Mouse (Mus musculus) hindbrain, embryonic 15.5 days (tissue): Measurements from ENCODE around the gene Epb41l2. TPM values are rescaled to one million over a fixed set of nuclear protein-coding genes. Genes with fewer than 3 reads are reported as not detected.

ENCODE experiments used
- ATAC-seq: fragments of 200-750 bp; cut with Nextera tagmentation; 2 replicates; pipeline ENCODE4 v1.8.0; 2017; ENCODE audit warnings: low read depth, moderate number of reproducible peaks, moderate TSS enrichment; ENCODE audit not compliant: low FRiP score
- H3K27ac ChIP-seq: fragments of 300-500 bp; sonication (generic); replicated peaks from 2 replicates; pipeline ENCODE4 v1.5.1; 2015; ENCODE audit warnings: mild to moderate bottlenecking, inconsistent platforms
- H3K27me3 ChIP-seq: fragments of 300-500 bp; sonication (generic); 2 replicates; pipeline ENCODE4 v1.6.1; 2015; ENCODE audit warnings: control low read depth, inconsistent platforms
- H3K36me3 ChIP-seq: fragments of 300-500 bp; sonication (generic); 2 replicates; pipeline ENCODE4 v1.6.1; 2015; ENCODE audit warnings: control low read depth, inconsistent platforms
- H3K4me1 ChIP-seq: fragments of 300-500 bp; sonication (generic); replicated peaks from 2 replicates; pipeline ENCODE4 v1.6.1; 2015; ENCODE audit warnings: control low read depth, inconsistent platforms
- H3K4me2 ChIP-seq: fragments of 300-500 bp; sonication (generic); 2 replicates; pipeline ENCODE4 v1.6.1; 2015; ENCODE audit warnings: moderate library complexity, mild to moderate bottlenecking, inconsistent platforms
- H3K4me3 ChIP-seq: fragments of 300-500 bp; sonication (generic); 2 replicates; pipeline ENCODE4 v1.5.1; 2015; ENCODE audit warnings: mild to moderate bottlenecking, inconsistent platforms
- H3K9ac ChIP-seq: fragments of 300-500 bp; sonication (generic); 2 replicates; pipeline ENCODE4 v1.6.1; 2015; ENCODE audit warnings: inconsistent platforms
- H3K9me3 ChIP-seq: fragments of 300-500 bp; sonication (generic); 2 replicates; pipeline ENCODE4 v1.6.1; 2016; ENCODE audit warnings: control low read depth, inconsistent platforms
- WGBS: fragments of 180-500 bp; shearing (Covaris S2); methylation state at CpG from one replicate; pipeline ENCODE4 v1.1.7; 2015; 5-methylcytosine and 5-hydroxymethylcytosine counted together
- polyA plus RNA-seq: library from polyadenylated mRNA; unstranded; fragments of >200 nt; fragmentation: Nextera tagmentation; extraction: Ambion mirVana; gene quantifications from 2 replicates; pipeline ENCODE4 v1.2.1, GENCODE M21; 2015

Gene Epb41l2
- polyA plus RNA-seq, 1 experiment from 2014 or later, result 30.5 TPM

- WGBS, result 90% methylated on average over 7 of the region's 7 CpGs
- Histone ChIP-seq H3K27ac (no peak overlapping the region), H3K9me3 (no peaks in the 10 kb centered on the region), H3K27me3 (no peaks in the 10 kb centered on the region), H3K4me3 (no peak overlapping the region), H3K9ac (no peak overlapping the region), H3K4me2 (no peak overlapping the region), H3K4me1 (no peaks in the 10 kb centered on the region), H3K36me3 (no peaks in the 10 kb centered on the region)
- no peak for ATAC-seq
Measured at GRCm38 (mm10) chr10:25392786-25393185, 33.2 kb downstream of the Epb41l2 start.

- no peak overlapping the region for H3K27ac ChIP-seq
- no peaks in the 10 kb centered on the region for H3K9me3 ChIP-seq
- H3K27me3 ChIP-seq, result no peaks in the 10 kb centered on the region
- H3K9ac ChIP-seq, result no peak overlapping the region
- no peak overlapping the region for H3K4me2 ChIP-seq
- H3K4me1 ChIP-seq, result no peaks in the 10 kb centered on the region
- H3K4me3 ChIP-seq, result no peak overlapping the region
- ATAC-seq, result no peak
- 97% methylated on average over 1 of the region's 1 CpGs for WGBS
- no peaks in the 10 kb centered on the region for H3K36me3 ChIP-seq
Measured at GRCm38 (mm10) chr10:25393721-25394120, 34.1 kb downstream of the Epb41l2 start.

DNA sequence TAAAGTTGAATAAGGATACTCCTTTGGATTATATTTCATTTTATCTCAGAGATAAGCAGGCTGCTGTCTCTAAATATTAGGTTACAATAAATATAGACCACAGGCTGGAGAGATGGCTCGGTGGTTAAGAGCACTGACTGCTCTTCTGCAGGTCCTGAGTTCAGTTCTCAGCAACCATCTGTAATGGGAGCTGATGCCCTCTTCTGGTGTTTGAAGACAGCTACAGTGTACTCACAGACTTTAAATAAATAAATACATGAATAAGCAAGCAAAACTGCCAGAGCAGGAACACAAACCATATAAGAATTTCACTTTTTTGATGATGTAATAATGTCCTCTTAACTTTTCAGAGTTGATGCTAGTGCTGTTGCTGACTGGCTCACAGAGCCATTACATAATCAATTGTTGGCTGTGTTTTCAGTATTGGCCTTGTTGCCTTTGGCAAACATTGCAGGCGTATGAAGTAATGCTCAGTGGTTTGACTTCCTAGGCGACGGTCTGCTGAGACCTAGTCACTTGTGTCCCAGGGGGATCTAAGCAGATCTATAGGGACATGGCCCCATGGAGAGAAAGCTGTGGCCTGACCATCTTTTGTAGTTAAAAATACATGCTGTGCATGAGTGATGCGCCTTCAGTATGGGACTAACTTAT is 35.8 kb downstream of the Epb41l2 start:
- Histone ChIP-seq H3K4me1 (peaks cover 6% of the 10 kb centered on the region; the same call in 1 of the 2 replicates), H3K27me3 (no peaks in the 10 kb centered on the region), H3K4me2 (no peak overlapping the region), H3K27ac (no peak overlapping the region), H3K36me3 (no peaks in the 10 kb centered on the region), H3K4me3 (no peak overlapping the region), H3K9ac (no peak overlapping the region), H3K9me3 (no peaks in the 10 kb centered on the region)
- 73% methylated on average over 5 of the region's 5 CpGs for WGBS
- no peak for ATAC-seq

DNA sequence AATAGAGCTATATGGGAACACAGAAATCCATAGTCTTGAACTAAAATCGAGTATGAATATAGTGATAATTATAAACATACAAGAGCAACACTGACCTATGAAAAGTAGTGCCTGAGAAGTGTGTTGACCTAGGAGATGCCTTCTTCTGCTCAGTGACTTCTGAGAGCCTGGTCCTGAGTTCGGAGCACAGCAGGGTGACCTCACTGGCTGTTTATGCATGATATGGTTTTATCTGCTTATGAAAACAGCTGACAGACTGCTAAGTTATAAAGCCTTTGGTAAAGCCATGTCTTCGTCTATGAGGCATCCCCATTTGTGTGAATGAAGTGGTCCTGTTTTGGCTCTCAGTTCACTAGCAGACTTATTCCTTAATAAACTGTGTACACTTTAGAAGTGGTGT is 37.3 kb downstream of the Epb41l2 start:
- 89% methylated on average over 3 of the region's 3 CpGs for WGBS
- Histone ChIP-seq H3K4me2 (no peak overlapping the region), H3K9ac (no peak overlapping the region), H3K9me3 (no peaks in the 10 kb centered on the region), H3K27ac (no peak overlapping the region), H3K4me3 (no peak overlapping the region), H3K36me3 (no peaks in the 10 kb centered on the region), H3K27me3 (no peaks in the 10 kb centered on the region), H3K4me1 (peaks cover 6% of the 10 kb centered on the region; the same call in 1 of the 2 replicates)
- no peak for ATAC-seq

GRCm38 (mm10) chr10:25397767-25398690 is 38.4 kb downstream of the Epb41l2 start:
- H3K9ac ChIP-seq, result no peak overlapping the region
- no peak overlapping the region for H3K27ac ChIP-seq
- H3K4me1 ChIP-seq, result peaks cover 6% of the 10 kb centered on the region; the same call in 1 of the 2 replicates
- ATAC-seq, result no peak
- no peak overlapping the region for H3K4me2 ChIP-seq
- H3K4me3 ChIP-seq, result no peak overlapping the region
- H3K9me3 ChIP-seq, result no peaks in the 10 kb centered on the region
- WGBS, result 61% methylated on average over 14 of the region's 14 CpGs
- no peaks in the 10 kb centered on the region for H3K27me3 ChIP-seq
- H3K36me3 ChIP-seq, result no peaks in the 10 kb centered on the region

DNA sequence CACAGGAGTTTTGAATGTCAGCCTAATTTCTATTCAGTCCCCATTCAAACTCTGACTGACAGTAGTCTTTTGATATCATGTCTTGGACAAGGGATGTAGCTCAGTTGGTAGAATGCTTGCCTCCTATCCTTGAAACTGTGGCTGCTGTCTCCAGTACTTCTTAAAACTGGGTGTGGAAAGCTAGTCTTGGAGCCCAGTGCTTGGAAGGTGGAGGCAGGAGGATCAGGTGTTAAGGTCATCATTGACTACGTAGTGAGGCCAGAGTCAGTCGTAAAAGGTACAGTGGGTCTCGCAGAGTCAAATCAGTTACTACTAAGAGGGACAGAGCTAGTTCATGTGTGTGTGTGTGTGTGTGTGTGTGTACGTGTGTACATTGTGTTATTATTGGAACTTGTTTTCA is 39.4 kb downstream of the Epb41l2 start:
- no peak for ATAC-seq
- H3K27me3 ChIP-seq, result no peaks in the 10 kb centered on the region
- no peak overlapping the region for H3K4me2 ChIP-seq
- no peak overlapping the region for H3K4me3 ChIP-seq
- 94% methylated on average over 4 of the region's 4 CpGs for WGBS
- H3K27ac ChIP-seq, result no peak overlapping the region
- peaks cover 6% of the 10 kb centered on the region; the same call in 1 of the 2 replicates for H3K4me1 ChIP-seq
- no peaks in the 10 kb centered on the region for H3K9me3 ChIP-seq
- no peaks in the 10 kb centered on the region for H3K36me3 ChIP-seq
- H3K9ac ChIP-seq, result no peak overlapping the region

GRCm38 (mm10) chr10:25400076-25400475 is 40.5 kb downstream of the Epb41l2 start:
- Histone ChIP-seq H3K4me2 (no peak overlapping the region), H3K9me3 (no peaks in the 10 kb centered on the region), H3K9ac (no peak overlapping the region), H3K4me1 (peaks cover 6% of the 10 kb centered on the region; the same call in 1 of the 2 replicates), H3K27ac (no peak overlapping the region), H3K27me3 (no peaks in the 10 kb centered on the region), H3K36me3 (no peaks in the 10 kb centered on the region), H3K4me3 (no peak overlapping the region)
- WGBS, result 52% methylated on average over 8 of the region's 8 CpGs
- ATAC-seq, result no peak

DNA sequence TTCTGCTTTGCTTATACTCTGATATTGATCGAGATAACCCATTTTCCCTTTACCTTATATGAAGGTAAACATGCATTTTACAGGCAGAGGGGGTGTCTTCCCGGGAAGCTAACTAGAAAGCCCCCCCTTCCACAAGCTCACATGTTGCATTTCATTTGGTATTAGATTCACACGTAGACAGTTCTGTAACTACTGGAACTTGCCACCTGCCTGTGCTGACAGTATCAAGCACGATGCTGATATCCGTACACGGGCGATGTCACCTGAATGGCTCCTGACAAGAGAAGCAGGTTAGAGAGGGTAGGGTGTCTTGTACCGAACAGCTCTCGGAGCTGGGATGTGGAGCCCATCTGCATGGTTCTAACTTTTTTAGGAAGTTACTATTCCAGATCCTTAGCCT is 41.0 kb downstream of the Epb41l2 start:
- whole genome bisulfite sequencing, result 94% methylated on average over 9 of the region's 9 CpGs
- Histone ChIP-seq H3K4me2 (no peak overlapping the region), H3K9ac (no peak overlapping the region), H3K27me3 (no peaks in the 10 kb centered on the region), H3K27ac (no peak overlapping the region), H3K4me3 (no peak overlapping the region), H3K36me3 (no peaks in the 10 kb centered on the region), H3K9me3 (no peaks in the 10 kb centered on the region), H3K4me1 (peaks cover 6% of the 10 kb centered on the region; the same call in 1 of the 2 replicates)
- ATAC-seq, result no peak

DNA sequence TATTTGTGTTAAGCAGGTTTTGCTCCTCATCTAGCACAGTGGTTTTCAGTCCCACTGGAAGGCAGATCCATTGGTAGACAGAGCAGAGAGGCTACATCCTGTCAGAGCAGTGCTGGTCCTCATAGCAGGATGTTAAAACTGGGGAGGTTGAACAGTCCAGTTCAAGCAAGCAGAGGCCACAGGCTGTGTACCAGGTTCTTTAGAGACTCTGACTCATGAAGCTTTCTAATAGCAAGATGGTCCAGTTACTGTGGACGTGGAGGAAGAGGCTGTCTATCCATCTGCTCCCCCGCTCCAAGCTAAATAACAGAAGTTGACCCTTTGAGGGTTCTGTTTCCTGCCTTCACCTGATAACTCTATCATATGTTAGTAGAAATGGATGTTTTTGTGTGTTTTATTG is 41.8 kb downstream of the Epb41l2 start:
- H3K27me3 ChIP-seq, result no peaks in the 10 kb centered on the region
- no peak overlapping the region for H3K27ac ChIP-seq
- no peak overlapping the region for H3K9ac ChIP-seq
- no peaks in the 10 kb centered on the region for H3K36me3 ChIP-seq
- H3K4me3 ChIP-seq, result no peak overlapping the region
- H3K9me3 ChIP-seq, result no peaks in the 10 kb centered on the region
- no peak for ATAC-seq
- WGBS, result 87% methylated on average over 2 of the region's 2 CpGs
- no peak overlapping the region for H3K4me2 ChIP-seq
- peaks cover 6% of the 10 kb centered on the region; the same call in 1 of the 2 replicates for H3K4me1 ChIP-seq

GRCm38 (mm10) chr10:25402886-25403285 is 43.3 kb downstream of the Epb41l2 start:
- 32% methylated on average over 1 of the region's 1 CpGs for WGBS
- no peaks in the 10 kb centered on the region for H3K36me3 ChIP-seq
- H3K4me2 ChIP-seq, result no peak overlapping the region
- no peak for ATAC-seq
- H3K27ac ChIP-seq, result no peak overlapping the region
- H3K4me1 ChIP-seq, result peaks cover 6% of the 10 kb centered on the region; the same call in 1 of the 2 replicates
- H3K9ac ChIP-seq, result no peak overlapping the region
- no peak overlapping the region for H3K4me3 ChIP-seq
- no peaks in the 10 kb centered on the region for H3K27me3 ChIP-seq
- H3K9me3 ChIP-seq, result no peaks in the 10 kb centered on the region

GRCm38 (mm10) chr10:25403813-25404701 is 44.5 kb downstream of the Epb41l2 start:
- Histone ChIP-seq H3K27ac (no peak overlapping the region), H3K4me1 (peaks cover 6% of the 10 kb centered on the region; the same call in 1 of the 2 replicates), H3K9me3 (no peaks in the 10 kb centered on the region), H3K27me3 (no peaks in the 10 kb centered on the region), H3K4me2 (no peak overlapping the region), H3K36me3 (no peaks in the 10 kb centered on the region), H3K9ac (no peak overlapping the region), H3K4me3 (no peak overlapping the region)
- 82% methylated on average over 15 of the region's 15 CpGs for WGBS
- ATAC-seq, result no peak
